Mouse (Mus musculus) spleen, adult 2 months (tissue): Measurements from ENCODE around the gene Gm5788. TPM values are rescaled to one million over a fixed set of nuclear protein-coding genes. Genes with fewer than 3 reads are reported as not detected.
"Not testable (repeated sequence)": the region's sequence is repeated elsewhere in the genome, so short reads cannot be mapped to it uniquely, and the experiment has no call there.

ENCODE experiments used
- DNase-seq, 2 experiments: peaks; one replicate each; pipeline versions ENCODE4 v3.0.0 to v3.0.0-alpha.2; 2012 to 2021; ENCODE audit warnings: low spot score in 2 of 2, low read depth in 1 of 2
- H3K27ac ChIP-seq: fragments of 200-500 bp; 2 replicates; pipeline ENCODE4 v1.5.1; 2012; ENCODE audit warnings: low read length, inconsistent platforms; ENCODE audit not compliant: insufficient read depth
- H3K27me3 ChIP-seq: fragments of 200-500 bp; 2 replicates; pipeline ENCODE4 v1.6.1; 2012; ENCODE audit warnings: mild to moderate bottlenecking, moderate library complexity, low read length, inconsistent platforms; ENCODE audit not compliant: control insufficient read depth, insufficient read depth
- H3K36me3 ChIP-seq: fragments of 200-500 bp; 2 replicates; pipeline ENCODE4 v1.6.1; 2012; ENCODE audit warnings: mild to moderate bottlenecking, low read length, inconsistent platforms; ENCODE audit not compliant: control insufficient read depth, insufficient read depth
- H3K4me1 ChIP-seq: fragments of 200-500 bp; 2 replicates; pipeline ENCODE4 v1.6.1; 2011; ENCODE audit warnings: inconsistent platforms; ENCODE audit not compliant: control insufficient read depth, insufficient read depth, insufficient read length
- H3K4me3 ChIP-seq: fragments of 200-500 bp; 2 replicates; pipeline ENCODE4 v1.5.1; 2011; ENCODE audit warnings: mild to moderate bottlenecking, inconsistent platforms; ENCODE audit not compliant: insufficient read depth, insufficient read length; ENCODE audit errors: extremely low read depth
- CTCF ChIP-seq: fragments of 200-500 bp; IDR thresholded peaks from 2 replicates; pipeline ENCODE4 v1.5.1; 2011; ENCODE audit warnings: mild to moderate bottlenecking, inconsistent platforms; ENCODE audit not compliant: insufficient read depth, insufficient read length, insufficient replicate concordance; ENCODE audit errors: extremely low read depth
- POLR2A ChIP-seq: fragments of 200-500 bp; IDR thresholded peaks from 2 replicates; pipeline ENCODE4 v1.6.1; 2011; ENCODE audit warnings: low read depth, low read length, inconsistent platforms
- WGBS: fragments of 180-500 bp; shearing (Covaris S2); methylation state at CpG from one replicate; pipeline ENCODE4 v1.1.7; 2018; 5-methylcytosine and 5-hydroxymethylcytosine counted together
- polyA plus RNA-seq: library from polyadenylated mRNA; depleted of rRNA; stranded (reverse); fragments of >200 nt; gene quantifications from 2 replicates; pipeline ENCODE4 v1.2.3, GENCODE M21; 2012; rRNA removed

The Gm5788 gene
- polyA plus RNA-seq, 1 experiment: not detected

- no peaks in the 10 kb centered on the region for H3K27me3 ChIP-seq
- no peak for DNase-seq
- H3K4me1 ChIP-seq: peaks cover 8% of the 10 kb centered on the region
- H3K27ac ChIP-seq: no peak overlapping the region
- no peak for TF ChIP-seq CTCF
- no peak for TF ChIP-seq POLR2A
- WGBS: 81% methylated on average over 3 of the region's 3 CpGs
- no peak overlapping the region for H3K4me3 ChIP-seq
- H3K36me3 ChIP-seq: no peaks in the 10 kb centered on the region
Observed at GRCm38 (mm10) chr12:87474756-87475155, 19.8 kb upstream of the Gm5788 start.

GRCm38 (mm10) chr12:87482482-87482881 lies 12.0 kb upstream of the Gm5788 start:
- not testable (repeated sequence) for H3K4me3 ChIP-seq, H3K36me3 ChIP-seq, DNase-seq, H3K27me3 ChIP-seq, H3K4me1 ChIP-seq, H3K27ac ChIP-seq
- WGBS: 88% methylated on average over 5 of the region's 5 CpGs

GRCm38 (mm10) chr12:87488683-87489082 lies 5.8 kb upstream of the Gm5788 start:
- not testable (repeated sequence) for H3K36me3 ChIP-seq, H3K27ac ChIP-seq, DNase-seq, H3K4me1 ChIP-seq, H3K27me3 ChIP-seq, H3K4me3 ChIP-seq
- WGBS: 28% methylated on average over 2 of the region's 2 CpGs

GRCm38 (mm10) chr12:87514016-87514415 lies 19.5 kb downstream of the Gm5788 start, which contains the start of gene Gm8300:
TSS of gene Gm8300 (plus strand) at chr12:87514316.
- H3K4me1 ChIP-seq, H3K4me3 ChIP-seq, H3K36me3 ChIP-seq, DNase-seq, H3K27ac ChIP-seq, H3K27me3 ChIP-seq: not testable (repeated sequence)
- WGBS: 84% methylated on average over 4 of the region's 4 CpGs

GRCm38 (mm10) chr12:87519616-87520015 lies 25.1 kb downstream of the Gm5788 start:
- H3K4me1 ChIP-seq, DNase-seq: not testable (repeated sequence)
- WGBS: 67% methylated on average over 3 of the region's 3 CpGs

GRCm38 (mm10) chr12:87543927-87544326 lies 49.4 kb downstream of the Gm5788 start:
- TF ChIP-seq CTCF (no peak), POLR2A (no peak)
- WGBS: 89% methylated on average over 3 of the region's 3 CpGs
- no peaks in the 10 kb centered on the region for H3K4me1 ChIP-seq

More at GRCm38 (mm10) chr12:87519616-87520015, 25.1 kb downstream of the Gm5788 start:
- H3K27ac ChIP-seq, H3K27me3 ChIP-seq, H3K4me3 ChIP-seq, H3K36me3 ChIP-seq: not testable (repeated sequence)

More at GRCm38 (mm10) chr12:87543927-87544326, 49.4 kb downstream of the Gm5788 start:
- H3K4me3 ChIP-seq: no peak overlapping the region
- H3K27me3 ChIP-seq: no peaks in the 10 kb centered on the region
- no peak overlapping the region for H3K27ac ChIP-seq
- no peak for DNase-seq
- no peaks in the 10 kb centered on the region for H3K36me3 ChIP-seq

Other genes with a start within 250 kb of the Gm5788 start
- gene Vipas39, start 228.5 kb upstream of the Gm5788 start, polyA plus RNA-seq: 17.1 and 17.5 TPM in 2 replicates
- 39.7 and 41.5 TPM in 2 replicates for gene Ahsa1, start 228.2 kb upstream of the Gm5788 start, polyA plus RNA-seq
- gene Ism2, start 195.0 kb upstream of the Gm5788 start, polyA plus RNA-seq: 0.07 and 0.21 TPM in 2 replicates
- 6.1 and 7.5 TPM in 2 replicates for gene Sptlc2, start 106.4 kb upstream of the Gm5788 start, polyA plus RNA-seq
- 4.4 and 4.8 TPM in 2 replicates for gene Slirp, start 50.8 kb upstream of the Gm5788 start, polyA plus RNA-seq
- gene Alkbh1, start 50.7 kb upstream of the Gm5788 start, polyA plus RNA-seq: 17.0 and 17.5 TPM in 2 replicates
- 5.1 and 6.0 TPM in 2 replicates for gene Snw1, start 22.4 kb upstream of the Gm5788 start, polyA plus RNA-seq
- gene Gm8300, start 19.6 kb downstream of the Gm5788 start, polyA plus RNA-seq: not detected in 2 replicates
- not detected in 2 replicates for gene Oog1, start 108.0 kb downstream of the Gm5788 start, polyA plus RNA-seq
- gene Gm4027, start 124.1 kb downstream of the Gm5788 start, polyA plus RNA-seq: not detected in 2 replicates
- not detected in 2 replicates for gene Gm16381, start 149.9 kb downstream of the Gm5788 start, polyA plus RNA-seq